Mouse (Mus musculus) left cerebral cortex, adult 2 months (tissue): ENCODE measurements around the gene 3110009E18Rik. TPM values are rescaled to one million over a fixed set of nuclear protein-coding genes. Genes with fewer than 3 reads are reported as not detected.
"Not testable (repeated sequence)": the region's sequence is repeated elsewhere in the genome, so short reads cannot be mapped to it uniquely, and the experiment has no call there.

ENCODE experiments used
- DNase-seq, 2 experiments: peaks; one replicate each; pipeline ENCODE4 v3.0.0; 2021 to 2022; ENCODE audit warnings: low spot score in 2 of 2, mixed read lengths in 1 of 2; ENCODE audit errors: extremely low spot score in 1 of 2
- H3K27ac ChIP-seq: fragments of 200-600 bp; 2 replicates; pipeline ENCODE4 v1.8.1; 2022
- H3K4me3 ChIP-seq: fragments of 200-600 bp; 2 replicates; pipeline ENCODE4 v1.8.1; 2022
- CTCF ChIP-seq: fragments of 200-600 bp; IDR thresholded peaks from 2 replicates; pipeline ENCODE4 v1.8.1; 2022; ENCODE audit warnings: antibody characterized with exemption, mild to moderate bottlenecking, moderate library complexity
- intact Hi-C: fragments of 180-260 bp; cut with DNase I; formaldehyde crosslinking; loops from one replicate; pipeline ENCODE4 v1.15.1; 2025
- total RNA-seq, 2 experiments: library from RNA; stranded (reverse); gene quantifications; 2 replicates each; pipeline ENCODE4 v1.2.3; 2021

Gene 3110009E18Rik
- total RNA-seq, 2 experiments from 2014 or later, result 6.3 to 6.8 TPM

- no peak for TF ChIP-seq CTCF
- no peak for DNase-seq
- no peak overlapping the region for H3K4me3 ChIP-seq
- intact Hi-C loops, result no loop called here
- no peak overlapping the region for H3K27ac ChIP-seq
Observed at GRCm38 (mm10) chr1:120086644-120087043, 34.3 kb upstream of the 3110009E18Rik start.

- intact Hi-C loops, result no loop called here
- TF ChIP-seq CTCF, result no peak
Observed at GRCm38 (mm10) chr1:120089180-120089579, 31.8 kb upstream of the 3110009E18Rik start.

GRCm38 (mm10) chr1:120090880-120091570 lies 30.0 kb upstream of the 3110009E18Rik start:
- no peak for DNase-seq
- no peak overlapping the region for H3K4me3 ChIP-seq
- H3K27ac ChIP-seq, result no peak overlapping the region
- intact Hi-C loops, result no loop called here
- no peak for TF ChIP-seq CTCF

More at GRCm38 (mm10) chr1:120089180-120089579, 31.8 kb upstream of the 3110009E18Rik start:
- Histone ChIP-seq H3K27ac (no peak overlapping the region), H3K4me3 (no peak overlapping the region)
- DNase-seq, result no peak

GRCm38 (mm10) chr1:120093482-120094134 lies 27.4 kb upstream of the 3110009E18Rik start:
- not testable (repeated sequence) for H3K4me3 ChIP-seq, H3K27ac ChIP-seq
- intact Hi-C loops, result loop anchor here (1.0 kb wide), 1 partner anchor 60 kb away; no protein-coding TSS in a partner anchor
- TF ChIP-seq CTCF, result peak; percentile 78
- DNase-seq, result peak; percentile 83 to 91

- intact Hi-C loops, result no loop called here
- DNase-seq, result no peak
- TF ChIP-seq CTCF, result no peak
- no peak overlapping the region for H3K27ac ChIP-seq
- no peak overlapping the region for H3K4me3 ChIP-seq
Observed at GRCm38 (mm10) chr1:120094920-120095319, 26.1 kb upstream of the 3110009E18Rik start.

DNA sequence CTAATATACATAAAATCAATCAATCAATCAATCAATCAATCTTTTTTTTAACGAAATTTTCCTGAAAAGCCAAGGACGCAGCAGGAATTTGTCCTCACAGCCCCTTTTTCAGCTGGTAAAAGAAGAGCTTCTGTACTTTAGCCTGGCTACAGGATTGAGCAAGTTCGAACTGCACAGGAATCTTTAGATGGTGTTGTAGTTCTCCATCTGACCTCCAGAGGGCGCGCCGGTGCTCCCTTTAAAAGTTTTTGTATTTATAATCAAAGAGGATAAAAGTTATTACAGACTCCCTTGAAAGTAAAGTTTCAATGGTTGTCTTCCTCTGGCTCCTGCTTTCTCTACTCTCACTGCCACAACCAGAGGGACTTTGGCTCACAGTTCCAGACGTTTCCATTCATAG lies 22.7 kb upstream of the 3110009E18Rik start:
- intact Hi-C loops, result loop anchor here (2.0 kb wide), 2 partner anchors 56 to 452 kb away; no protein-coding TSS in a partner anchor
- TF ChIP-seq CTCF, result peak; percentile 96
- peak; percentile 70 to 76 for DNase-seq
- Histone ChIP-seq H3K27ac (no peak overlapping the region), H3K4me3 (no peak overlapping the region)

- DNase-seq, result no peak
- Histone ChIP-seq H3K27ac (no peak overlapping the region), H3K4me3 (no peak overlapping the region)
- TF ChIP-seq CTCF, result no peak
- intact Hi-C loops, result loop anchor here (2.0 kb wide), 2 partner anchors 55 to 451 kb away; no protein-coding TSS in a partner anchor
Observed at GRCm38 (mm10) chr1:120099483-120099882, 21.5 kb upstream of the 3110009E18Rik start.

GRCm38 (mm10) chr1:120100456-120101226 lies 20.3 kb upstream of the 3110009E18Rik start:
- Histone ChIP-seq H3K27ac (no peak overlapping the region), H3K4me3 (no peak overlapping the region)
- intact Hi-C loops, result loop anchor here (2.0 kb wide), 1 partner anchor 46 kb away; no protein-coding TSS in a partner anchor
- no peak for DNase-seq
- no peak for TF ChIP-seq CTCF

GRCm38 (mm10) chr1:120101227-120101609 lies 19.8 kb upstream of the 3110009E18Rik start:
- intact Hi-C loops, result loop anchor here (2.0 kb wide), 1 partner anchor 46 kb away; no protein-coding TSS in a partner anchor
- TF ChIP-seq CTCF, result no peak
- no peak for DNase-seq
- H3K27ac ChIP-seq, result no peak overlapping the region
- no peak overlapping the region for H3K4me3 ChIP-seq

- DNase-seq, result no peak
- Histone ChIP-seq H3K27ac (no peak overlapping the region), H3K4me3 (no peak overlapping the region)
- intact Hi-C loops, result no loop called here
- peak; percentile 7; the same call in 1 of the 2 replicates for TF ChIP-seq CTCF
Observed at GRCm38 (mm10) chr1:120105556-120105959, 15.4 kb upstream of the 3110009E18Rik start.

DNA sequence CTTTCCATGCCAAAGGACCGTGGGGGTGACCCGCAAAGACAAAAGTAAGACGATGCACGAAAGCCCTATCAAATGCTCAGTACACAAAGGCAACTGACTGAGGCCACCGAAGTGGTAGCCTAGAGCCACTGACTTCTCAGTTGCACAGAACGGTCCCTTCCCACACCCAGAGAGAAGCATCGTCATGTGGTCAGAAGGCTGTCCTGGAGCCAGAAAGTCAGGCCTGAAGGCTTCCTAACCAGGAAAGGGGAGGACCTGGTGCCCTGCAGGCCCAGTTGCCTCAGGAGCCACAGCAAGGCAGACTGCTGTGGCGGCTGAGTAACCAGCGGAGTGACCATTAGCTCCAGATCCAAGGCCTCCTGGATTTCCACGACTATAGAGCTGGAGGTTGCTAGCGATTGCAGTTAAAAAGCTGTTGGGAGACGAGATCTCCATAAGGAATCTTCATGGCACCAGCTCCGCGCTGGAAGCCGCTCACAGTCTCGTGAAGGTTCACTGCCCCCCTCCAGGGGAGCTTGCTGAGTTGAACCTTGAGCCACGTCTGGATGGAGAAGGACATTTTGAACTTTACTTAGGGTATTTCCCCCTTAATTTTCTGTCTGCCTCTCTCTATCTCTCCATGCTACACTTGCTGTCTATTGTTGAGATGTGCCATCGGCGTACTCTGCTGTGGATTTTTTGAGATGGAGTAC lies 11.1 kb upstream of the 3110009E18Rik start:
- intact Hi-C loops, result no loop called here
- TF ChIP-seq CTCF, result no peak
- H3K27ac ChIP-seq, result no peak overlapping the region
- DNase-seq, result no peak
- H3K4me3 ChIP-seq, result no peak overlapping the region
